Mouse (Mus musculus) left cerebral cortex, postnatal 4 days (tissue): ENCODE data around the gene H2afy. TPM values are rescaled to one million over a fixed set of nuclear protein-coding genes. Genes with fewer than 3 reads are reported as not detected.
"Not testable (repeated sequence)": the region's sequence is repeated elsewhere in the genome, so short reads cannot be mapped to it uniquely, and the experiment has no call there.

ENCODE experiments used
- DNase-seq: peaks from one replicate; pipeline ENCODE4 v3.0.0-alpha.2; 2022
- intact Hi-C: fragments of 180-260 bp; cut with DNase I; formaldehyde crosslinking; loops from one replicate; pipeline ENCODE4 v1.15.1; 2025
- total RNA-seq, 2 experiments: library from RNA; stranded (reverse); gene quantifications; 2 replicates each; pipeline ENCODE4 v1.2.3; 2021

The H2afy gene
- total RNA-seq, 2 experiments from 2014 or later: 114 to 116 TPM

- intact Hi-C loops: loop anchor here (10.0 kb wide), 2 partner anchors 245 to 365 kb away; partner anchors contain the start of genes Pitx1 and Txndc15
- DNase-seq: no peak
Measured at GRCm38 (mm10) chr13:56079616-56080015, 56.5 kb downstream of the H2afy start.

GRCm38 (mm10) chr13:56078724-56079262, 57.4 kb downstream of the H2afy start:
- intact Hi-C loops: loop anchor here (10.0 kb wide), 2 partner anchors 244 to 364 kb away; partner anchors contain the start of genes Pitx1 and Txndc15
- no peak for DNase-seq

GRCm38 (mm10) chr13:56075930-56076329, 60.2 kb downstream of the H2afy start:
- no peak for DNase-seq
- intact Hi-C loops: loop anchor here (10.0 kb wide), 2 partner anchors 241 to 361 kb away; partner anchors contain the start of genes Pitx1 and Txndc15

GRCm38 (mm10) chr13:56073186-56073585, 63.0 kb downstream of the H2afy start:
- DNase-seq: peak; percentile 40
- intact Hi-C loops: loop anchor here (10.0 kb wide), 2 partner anchors 238 to 358 kb away; partner anchors contain the start of genes Pitx1 and Txndc15

GRCm38 (mm10) chr13:56072268-56072607, 63.9 kb downstream of the H2afy start:
- peak; percentile 30 for DNase-seq
- intact Hi-C loops: loop anchor here (10.0 kb wide), 2 partner anchors 237 to 357 kb away; partner anchors contain the start of genes Pitx1 and Txndc15

- DNase-seq: peak; percentile 88
- intact Hi-C loops: loop anchor here (10.0 kb wide), 2 partner anchors 237 to 357 kb away; partner anchors contain the start of genes Pitx1 and Txndc15
Measured at GRCm38 (mm10) chr13:56071586-56072267, 64.4 kb downstream of the H2afy start.

GRCm38 (mm10) chr13:56069643-56070042, 66.5 kb downstream of the H2afy start:
- intact Hi-C loops: loop anchor here (10.0 kb wide), 2 partner anchors 235 to 355 kb away; partner anchors contain the start of genes Pitx1 and Txndc15
- no peak for DNase-seq

GRCm38 (mm10) chr13:56068517-56068916, 67.6 kb downstream of the H2afy start:
- intact Hi-C loops: no loop called here

GRCm38 (mm10) chr13:56066904-56067303, 69.3 kb downstream of the H2afy start:
- intact Hi-C loops: no loop called here
- DNase-seq: no peak

More at GRCm38 (mm10) chr13:56068517-56068916, 67.6 kb downstream of the H2afy start:
- DNase-seq: no peak

- intact Hi-C loops: no loop called here
- no peak for DNase-seq
Measured at GRCm38 (mm10) chr13:56066152-56066551, 70.0 kb downstream of the H2afy start.

GRCm38 (mm10) chr13:56057761-56058160, 78.4 kb downstream of the H2afy start:
- intact Hi-C loops: no loop called here
- DNase-seq: no peak

GRCm38 (mm10) chr13:56055720-56056119, 80.4 kb downstream of the H2afy start:
- intact Hi-C loops: no loop called here
- no peak for DNase-seq

- intact Hi-C loops: no loop called here
- DNase-seq: no peak
Measured at GRCm38 (mm10) chr13:56054089-56054488, 82.1 kb downstream of the H2afy start.

- DNase-seq: no peak
- intact Hi-C loops: no loop called here
Measured at GRCm38 (mm10) chr13:56052781-56053180, 83.4 kb downstream of the H2afy start.

GRCm38 (mm10) chr13:56050246-56050645, 85.9 kb downstream of the H2afy start:
- intact Hi-C loops: no loop called here
- no peak for DNase-seq

GRCm38 (mm10) chr13:56042221-56042620, 93.9 kb downstream of the H2afy start:
- no peak for DNase-seq
- intact Hi-C loops: no loop called here

- DNase-seq: no peak
- intact Hi-C loops: no loop called here
Measured at GRCm38 (mm10) chr13:56040621-56041020, 95.5 kb downstream of the H2afy start.

- intact Hi-C loops: no loop called here
- DNase-seq: no peak
Measured at GRCm38 (mm10) chr13:56039610-56040371, 96.4 kb downstream of the H2afy start.

- DNase-seq: no peak
- intact Hi-C loops: no loop called here
Measured at GRCm38 (mm10) chr13:56029006-56029405, 107.2 kb downstream of the H2afy start.

GRCm38 (mm10) chr13:56027996-56028395, 108.2 kb downstream of the H2afy start:
- DNase-seq, intact Hi-C loops: not testable (repeated sequence)

- intact Hi-C loops: no loop called here
Measured at GRCm38 (mm10) chr13:56026623-56027022, 109.5 kb downstream of the H2afy start.

More at GRCm38 (mm10) chr13:56026623-56027022, 109.5 kb downstream of the H2afy start:
- DNase-seq: no peak
